Mouse (Mus musculus) ovary, postnatal 10 days (tissue): ENCODE measurements around the gene Ttc9c.
A peak's percentile ranks its signal among the peaks of the same experiment; 100 is the strongest.

Experiments used
- DNase-seq: peaks from one replicate; pipeline ENCODE4 v3.0.0; 2022; ENCODE audit warnings: low spot score

Ttc9c gene

DNA sequence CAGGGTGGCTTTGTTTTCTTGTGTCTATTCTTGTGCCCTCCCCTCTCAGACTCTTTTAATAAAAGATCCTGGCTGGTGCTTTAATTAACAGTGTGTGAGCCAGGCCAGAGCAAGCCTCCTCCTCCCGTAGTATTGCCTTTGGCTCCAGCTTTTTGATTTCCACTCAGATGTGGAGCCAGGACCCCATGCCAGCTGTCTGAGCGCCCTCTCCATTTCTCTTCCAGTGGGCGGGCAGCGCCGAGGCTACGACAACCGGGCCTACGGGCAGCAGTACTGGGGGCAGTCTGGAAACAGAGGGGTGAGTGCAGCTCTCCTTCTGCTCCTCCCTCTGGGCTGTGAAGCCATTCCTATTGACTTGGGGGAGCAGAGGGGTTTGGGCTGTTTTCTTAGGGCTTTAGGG, 11.5 kb upstream of the Ttc9c start:
- DNase-seq, result no peak

- DNase-seq, result no peak
Measured at GRCm38 (mm10) chr19:8829660-8830059, 10.5 kb upstream of the Ttc9c start, which contains the start of gene AC129217.1. Gene AC129217.1 (plus strand): TSS chr19:8829773.

GRCm38 (mm10) chr19:8822696-8823095, 3.6 kb upstream of the Ttc9c start:
- no peak for DNase-seq

GRCm38 (mm10) chr19:8821146-8821545, 2.0 kb upstream of the Ttc9c start:
- no peak for DNase-seq

- no peak for DNase-seq
Measured at GRCm38 (mm10) chr19:8820424-8820956, 1.4 kb upstream of the Ttc9c start.

DNA sequence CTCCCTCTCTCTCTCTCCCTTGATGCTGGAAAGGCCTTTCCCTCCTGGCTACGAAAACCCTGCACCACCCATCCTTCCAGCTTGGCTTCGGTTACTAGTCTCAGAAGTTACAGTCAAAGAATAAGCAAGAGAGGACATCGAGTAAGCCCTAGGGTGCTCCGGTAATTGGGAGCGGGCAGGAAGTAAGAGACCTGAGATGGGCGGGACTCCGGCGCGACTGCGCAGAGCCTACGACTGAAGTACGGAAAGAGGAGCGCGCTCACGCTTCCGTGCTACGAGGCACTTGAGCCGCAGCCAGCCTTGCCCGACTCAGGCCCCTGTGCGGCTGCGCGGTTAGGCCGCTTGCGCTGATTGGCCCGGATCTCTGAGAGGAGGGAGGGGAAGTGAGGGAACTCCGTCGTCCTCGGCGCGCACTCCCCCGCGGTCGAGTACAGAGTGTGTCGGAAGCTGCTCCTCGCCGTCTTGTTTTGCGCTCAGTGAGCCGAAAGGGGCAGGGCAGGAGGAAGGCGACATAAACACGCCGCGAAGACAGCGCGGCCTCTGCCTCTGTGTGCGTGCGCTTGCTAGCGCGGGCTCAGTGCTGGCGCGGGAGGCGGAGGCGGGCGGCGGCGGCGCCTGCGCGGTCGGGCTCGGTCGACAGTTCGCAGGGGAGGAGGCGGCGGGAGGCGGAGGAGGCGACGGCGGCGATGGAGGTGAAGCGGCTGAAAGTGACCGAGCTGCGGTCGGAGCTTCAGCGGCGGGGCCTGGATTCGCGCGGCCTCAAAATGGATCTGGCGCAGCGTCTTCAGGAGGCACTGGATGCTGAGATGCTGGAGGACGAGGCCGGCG, 677 bp upstream of the Ttc9c start, which contains the start of gene Hnrnpul2:
TSS of gene Hnrnpul2 (plus strand) at position 415 of the 828 bp plus-strand sequence.
- DNase-seq, result peak; percentile 97

DNA sequence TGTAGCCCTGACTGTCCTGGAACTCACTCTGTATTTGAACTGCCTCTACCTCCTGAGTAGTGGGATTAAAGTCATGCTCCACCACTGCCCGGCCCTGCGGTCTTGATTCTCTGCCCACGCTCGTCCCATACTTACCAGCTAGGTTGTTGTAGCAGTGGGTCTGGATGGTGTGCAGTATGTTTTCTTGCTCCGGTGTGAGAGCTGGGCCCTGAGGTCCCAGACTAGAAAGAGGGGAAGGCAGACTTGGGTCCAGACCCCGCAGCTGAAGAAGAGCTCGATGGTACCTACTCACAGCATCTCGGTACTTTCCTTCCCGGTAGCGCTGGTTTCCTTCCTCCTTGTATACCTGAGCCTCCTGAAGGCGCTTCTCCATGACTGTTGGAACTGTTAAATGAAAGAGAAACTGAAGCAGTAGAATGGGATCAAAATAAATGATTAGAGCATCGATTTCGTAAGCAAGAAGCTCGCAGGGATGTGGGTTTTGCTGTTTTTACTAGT, 783 bp downstream of the Ttc9c start:
- no peak for DNase-seq

- no peak for DNase-seq
Measured at GRCm38 (mm10) chr19:8817001-8817400, 2.1 kb downstream of the Ttc9c start.

DNA sequence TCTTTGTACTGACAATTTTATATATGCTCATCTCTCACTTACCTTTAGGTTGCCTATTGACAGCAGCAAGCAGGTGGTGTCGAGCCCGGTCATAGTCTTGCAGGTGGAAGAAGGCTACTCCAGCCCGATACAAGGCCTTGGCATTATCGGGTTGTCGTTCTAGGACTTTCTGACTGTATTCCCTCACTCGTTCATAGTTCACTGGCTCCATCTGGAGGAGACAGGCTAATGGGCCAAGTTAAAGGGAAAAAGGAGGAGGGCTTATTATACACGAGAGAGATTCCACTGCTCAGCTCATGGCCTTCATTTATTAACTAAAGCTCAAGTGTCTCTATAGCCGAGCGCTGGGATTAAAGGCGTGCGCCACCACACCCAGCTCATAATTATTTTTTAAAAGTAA, 3.3 kb downstream of the Ttc9c start:
- no peak for DNase-seq

DNA sequence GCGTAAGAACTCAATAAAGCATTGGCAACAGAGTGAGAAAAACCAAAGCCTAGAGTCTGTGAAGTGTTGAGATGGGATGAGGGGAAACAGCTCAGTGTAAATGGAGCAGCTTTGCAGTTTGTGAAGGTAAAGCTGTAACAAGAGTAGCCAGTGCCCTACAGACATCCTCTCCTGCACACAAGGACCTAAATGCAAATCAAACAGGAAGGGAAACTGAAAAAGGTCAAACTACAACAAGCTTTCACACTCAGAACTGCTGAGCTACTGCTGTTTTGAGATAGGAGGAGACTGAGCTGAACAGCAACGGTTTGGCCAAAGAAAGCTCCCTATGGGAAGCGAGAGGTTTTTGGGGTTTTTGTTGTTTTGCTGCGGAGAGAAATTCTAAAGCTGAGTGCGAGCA, 12.3 kb downstream of the Ttc9c start:
- no peak for DNase-seq

- no peak for DNase-seq
Measured at GRCm38 (mm10) chr19:8803879-8804660, 15.1 kb downstream of the Ttc9c start.

DNA sequence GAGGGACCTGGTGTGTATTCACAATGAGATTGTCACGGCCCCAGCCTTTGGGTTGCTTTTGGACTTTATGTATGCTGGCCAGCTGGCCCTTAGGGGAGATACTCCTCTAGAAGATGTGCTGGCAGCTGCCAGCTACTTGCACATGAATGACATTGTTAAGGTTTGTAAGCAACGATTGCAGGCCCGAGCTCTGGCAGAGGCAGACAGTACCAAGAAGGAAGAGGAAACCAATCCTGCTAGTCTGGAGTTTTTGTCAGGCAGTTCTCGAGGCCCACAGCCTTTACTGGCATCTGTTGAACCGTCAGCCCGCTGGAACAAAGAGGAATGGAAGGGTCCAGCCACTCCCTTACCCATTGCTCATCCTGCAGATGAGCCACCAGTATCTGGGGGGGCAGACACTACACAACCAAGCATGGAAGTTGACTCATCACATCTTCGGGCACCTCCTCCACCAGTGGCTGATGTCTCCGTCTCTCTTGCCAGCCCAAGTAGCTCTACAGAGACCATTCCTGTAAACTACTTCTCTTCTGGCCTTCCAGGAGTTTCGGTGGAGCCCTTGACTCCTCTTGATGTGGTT, 15.8 kb downstream of the Ttc9c start:
- no peak for DNase-seq

- peak; percentile 65 for DNase-seq
Measured at GRCm38 (mm10) chr19:8802130-8802821, 16.9 kb downstream of the Ttc9c start, which contains the start of gene Zbtb3. Gene Zbtb3 (plus strand): TSS chr19:8802555.

GRCm38 (mm10) chr19:8798947-8799315, 20.2 kb downstream of the Ttc9c start:
- DNase-seq, result no peak

DNA sequence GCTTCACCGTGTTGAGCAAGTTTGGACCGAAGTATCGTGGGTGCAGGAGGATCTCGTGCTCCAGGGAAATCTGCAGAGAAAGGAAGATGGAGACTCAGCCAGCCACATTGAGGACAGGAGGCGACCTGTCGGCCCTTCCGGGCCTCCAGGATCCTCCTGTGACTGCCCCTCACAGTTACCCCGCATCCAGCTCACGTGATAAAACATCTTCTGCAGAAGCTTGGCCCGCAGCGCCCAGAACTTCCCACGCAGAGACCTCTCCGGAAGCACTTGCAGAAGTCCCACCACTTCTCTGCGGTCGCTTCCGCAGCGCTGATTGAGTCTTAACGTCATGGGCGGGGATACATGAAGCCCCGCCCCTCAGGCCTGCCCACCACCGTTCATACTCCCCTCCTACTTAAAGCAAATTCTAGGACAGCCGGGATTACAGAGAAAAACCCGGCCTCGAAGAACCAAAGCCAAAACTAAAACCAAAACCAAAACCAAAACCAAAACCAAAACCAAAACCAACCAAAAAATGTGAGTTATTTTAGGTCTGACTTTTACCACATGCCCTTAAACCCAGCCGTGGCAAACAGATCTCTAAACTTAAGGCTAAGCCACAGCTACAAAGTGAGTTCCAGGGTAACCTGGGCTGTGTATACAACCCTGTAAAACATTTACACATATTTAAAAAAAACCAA, 20.7 kb downstream of the Ttc9c start, which contains the start of gene Polr2g:
TSS of gene Polr2g (minus strand) at position 314 of the 683 bp plus-strand sequence.
- peak; percentile 68 for DNase-seq

DNA sequence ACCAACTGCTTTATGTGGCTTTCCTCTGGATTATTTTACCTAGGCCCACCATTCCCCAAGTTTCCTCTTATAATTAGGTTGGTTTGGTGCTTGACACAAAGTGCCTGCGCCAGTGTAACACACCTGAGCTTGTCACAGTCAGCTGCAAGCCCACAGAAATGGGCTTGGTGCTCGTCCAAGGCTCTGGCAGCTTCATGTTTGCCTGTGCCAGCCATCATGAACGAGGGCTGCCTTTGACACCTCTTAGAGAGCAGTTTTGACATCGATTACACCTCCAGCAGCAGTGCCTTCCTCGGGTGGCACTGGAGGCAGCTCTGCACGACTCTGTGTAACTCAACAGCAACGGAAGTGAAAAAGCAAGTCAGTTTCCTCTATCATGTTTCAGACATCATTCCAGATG, 29.0 kb downstream of the Ttc9c start:
- DNase-seq, result no peak

GRCm38 (mm10) chr19:8789171-8789570, 30.0 kb downstream of the Ttc9c start:
- no peak for DNase-seq

GRCm38 (mm10) chr19:8788521-8788920, 30.6 kb downstream of the Ttc9c start:
- no peak for DNase-seq

GRCm38 (mm10) chr19:8786008-8786781, 32.9 kb downstream of the Ttc9c start, which contains the start of gene Taf6l:
Gene Taf6l (minus strand): TSS chr19:8786417.
- peak; percentile 57 for DNase-seq

GRCm38 (mm10) chr19:8774951-8775421, 44.1 kb downstream of the Ttc9c start:
- peak; percentile 30 for DNase-seq
